Mouse (Mus musculus) stomach, postnatal 0 days (tissue): Measurements from ENCODE around the gene Ubiad1.

Experiments used
- CTCF ChIP-seq: IDR thresholded peaks from 2 replicates; pipeline ENCODE4 v1.5.1; 2016; ENCODE audit warnings: antibody characterized with exemption, low read depth, mild to moderate bottlenecking, moderate library complexity
- EP300 ChIP-seq: optimal IDR thresholded peaks from 2 replicates; pipeline ENCODE3; 2016; ENCODE audit warnings: antibody characterized with exemption

DNA sequence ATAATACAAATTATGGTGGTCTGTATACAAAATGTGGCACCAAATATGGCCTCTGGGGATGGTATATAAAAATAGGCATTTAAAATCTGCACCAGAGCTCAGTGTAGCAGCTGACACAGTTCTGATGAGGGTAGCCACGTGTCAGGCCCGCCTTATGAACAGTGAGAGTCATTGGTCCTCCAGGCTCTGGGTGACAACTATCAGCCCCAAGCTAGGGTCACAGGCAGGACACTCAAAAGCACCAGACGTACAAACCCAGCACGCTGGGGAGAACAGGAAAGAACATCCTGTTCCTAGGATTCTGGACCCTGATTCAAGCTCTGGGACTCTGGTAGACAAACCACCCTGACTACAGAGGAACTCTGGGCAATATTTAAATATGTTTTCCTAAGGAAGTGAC is 10.0 kb downstream of the Ubiad1 start:
- TF ChIP-seq CTCF, result no peak
- TF ChIP-seq EP300, result no peak
